In the genomic region with DNA sequence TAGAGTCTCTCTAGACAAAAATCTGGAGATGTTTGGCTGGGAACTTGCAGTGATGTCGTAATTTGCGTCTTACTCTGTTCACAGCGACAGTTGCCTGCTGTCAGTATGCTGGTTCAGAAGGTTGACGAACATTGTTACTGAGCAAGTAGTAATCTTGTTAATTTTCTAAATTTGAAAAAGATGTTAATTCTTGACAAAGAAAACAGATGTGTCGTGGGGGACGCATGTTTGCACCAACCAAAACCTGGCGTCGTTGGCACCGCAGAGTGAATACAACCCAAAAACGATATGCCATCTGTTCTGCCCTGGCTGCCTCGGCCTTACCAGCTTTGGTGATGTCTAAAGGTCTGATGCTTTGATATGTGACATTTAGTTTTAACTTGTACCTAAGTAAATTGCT, we compare ENCODE assay signal across 1 mouse cellular context.
TF ChIP-seq lines count a peak whose summit lies in the region.

No protein-coding gene starts in this region.

TF ChIP-seq in CH12.LX, 34 proteins besides CTCF, POLR2A, EP300 and RAD21:
- TF ChIP-seq ZNF384 (IDR thresholded peaks at IDR 0.05; ENCODE audit: low read depth, low read length) (no peak), CHD1 (IDR thresholded peaks at IDR 0.05; ENCODE audit: low read depth, low read length) (no peak), ZC3H11A (IDR thresholded peaks at IDR 0.05; ENCODE audit: low read depth, low read length) (no peak), SMC3 (IDR thresholded peaks at IDR 0.05; ENCODE audit: low read depth, low read length) (no peak), MEF2A (IDR thresholded peaks at IDR 0.05; ENCODE audit: borderline replicate concordance, low read depth, low read length) (no peak), CHD2 (IDR thresholded peaks at IDR 0.05; ENCODE audit: low read length) (no peak), NRF1 (IDR thresholded peaks at IDR 0.05; ENCODE audit: low read depth, low read length) (no peak), IRF4 (IDR thresholded peaks at IDR 0.05; ENCODE audit: low read depth, low read length) (no peak), USF2 (conservative IDR thresholded peaks at IDR 0.05; ENCODE audit: low read depth, low read length) (no peak), HCFC1 (IDR thresholded peaks at IDR 0.05; ENCODE audit: low read depth, low read length) (no peak), E2F4 (IDR thresholded peaks at IDR 0.05; ENCODE audit: insufficient replicate concordance, low read depth, low read length) (no peak), POLR2AphosphoS2 (IDR thresholded peaks at IDR 0.05; ENCODE audit: low read depth, low read length) (no peak; the same call in 1 of the 2 replicates), ZMIZ1 (IDR thresholded peaks at IDR 0.05; ENCODE audit: low read depth, low read length) (no peak), MAX (IDR thresholded peaks at IDR 0.05; ENCODE audit: low read length) (no peak), USF1 (IDR thresholded peaks at IDR 0.05; ENCODE audit: low read depth, low read length) (no peak), ETS1 (conservative IDR thresholded peaks at IDR 0.05; ENCODE audit: low read depth, low read length) (no peak), MAZ (IDR thresholded peaks at IDR 0.05; ENCODE audit: low read depth, low read length) (no peak), GABPA (IDR thresholded peaks at IDR 0.05; ENCODE audit: insufficient replicate concordance, low read depth, low read length) (no peak), ZKSCAN1 (IDR thresholded peaks at IDR 0.05; ENCODE audit: borderline replicate concordance, low read depth, low read length) (no peak)
